Mouse (Mus musculus) retina, postnatal 7 days (tissue): ENCODE measurements at regions not wholly inside any gene's neighbourhood (a gene's known extent, or its start where the extent isn't known, plus 50 kb on each side); places are given as distances from the start of the nearest gene placed in this dataset.
"Not testable (repeated sequence)": the region's sequence is repeated elsewhere in the genome, so short reads cannot be mapped to it uniquely, and the experiment has no call there.

Source experiments
- DNase-seq: peaks from one replicate; pipeline ENCODE4 v3.0.0-alpha.2; 2012; ENCODE audit warnings: low read depth, low spot score

DNA sequence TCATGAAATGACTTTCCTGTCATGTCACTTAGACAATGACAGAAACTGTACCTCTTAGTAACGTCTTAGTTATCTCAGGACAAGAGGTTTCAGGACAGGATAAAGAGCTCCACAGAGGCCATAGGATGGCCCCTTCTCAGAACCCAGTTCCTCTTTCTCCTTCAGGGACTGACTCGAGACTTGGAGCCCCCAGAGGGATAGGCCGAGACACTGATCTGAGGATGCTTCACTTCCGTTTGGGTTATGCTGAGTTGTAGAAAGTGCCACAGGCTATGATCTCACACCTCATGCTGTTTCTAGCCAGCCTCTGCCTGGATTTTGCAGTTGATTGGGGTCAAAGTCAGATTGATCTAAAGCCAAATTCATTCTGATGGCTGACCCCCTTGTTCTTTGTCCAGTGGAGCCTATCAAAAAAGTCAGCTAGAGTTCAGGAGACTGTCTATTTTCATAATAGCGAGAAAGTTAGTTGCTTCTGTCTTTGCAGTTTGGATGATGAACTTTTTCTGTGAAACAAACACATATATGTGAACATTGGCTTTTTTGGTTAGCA is 70.7 kb downstream of the Sult3a2 start:
- no peak for DNase-seq

DNA sequence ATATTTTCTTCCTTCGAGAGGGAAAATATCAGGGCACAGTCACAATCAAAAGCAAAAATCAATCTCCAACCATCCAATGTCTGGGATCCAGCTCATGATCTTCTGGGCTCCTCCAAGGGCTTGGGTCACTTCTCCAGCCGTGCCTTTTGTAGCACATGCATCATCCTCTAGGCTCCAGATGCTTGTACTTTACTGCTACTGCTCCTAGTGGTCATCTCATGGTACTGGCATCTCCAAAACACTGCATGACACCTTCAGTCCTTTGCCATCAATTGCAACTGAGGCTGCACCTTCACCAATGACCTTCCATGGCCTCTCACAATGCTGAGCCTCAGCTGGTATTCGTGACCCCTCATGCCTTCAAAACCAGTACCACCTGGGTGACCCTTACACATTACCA is 77.8 kb downstream of the Sult3a2 start:
- DNase-seq = not testable (repeated sequence)

DNA sequence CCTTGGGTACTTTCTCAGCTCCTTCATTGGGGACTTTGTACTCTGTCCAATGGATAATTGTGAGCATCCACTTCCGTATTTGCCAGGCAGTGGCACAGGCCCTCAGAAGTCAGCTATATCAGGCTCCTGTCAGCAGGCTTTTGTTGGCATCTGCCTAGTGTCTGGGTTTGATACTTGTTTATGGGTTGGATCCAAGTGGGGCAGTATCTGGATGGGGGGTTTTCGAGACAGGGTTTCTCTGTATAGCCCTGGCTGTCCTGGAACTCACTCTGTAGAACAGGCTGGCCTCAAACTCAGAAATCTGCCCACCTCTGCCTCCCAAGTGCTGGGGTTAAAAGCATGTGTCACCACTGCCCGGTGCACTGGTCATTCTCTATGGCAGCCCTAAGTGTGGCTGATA is 79.7 kb upstream of the Clvs2 start:
- DNase-seq = not testable (repeated sequence)

DNA sequence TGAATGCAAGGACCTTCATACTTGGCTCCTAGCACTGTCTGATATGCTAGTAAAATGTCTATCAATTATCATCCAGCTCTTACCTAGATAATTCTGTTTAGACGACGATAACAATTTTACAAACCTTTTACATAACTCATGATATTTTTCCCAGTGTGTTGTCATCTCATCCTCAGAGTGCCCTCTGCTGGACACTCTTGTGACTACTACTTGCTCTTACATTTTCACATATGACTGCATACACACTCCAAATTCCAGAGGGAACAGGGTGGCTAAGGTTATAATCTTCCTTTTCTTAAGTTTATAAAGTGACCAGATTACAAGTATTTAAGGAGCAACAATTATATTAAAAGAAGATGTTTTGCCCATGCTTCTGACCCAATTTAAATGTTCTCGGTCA is 78.9 kb upstream of the Clvs2 start:
- peak; percentile 16 for DNase-seq
